ENCODE assay signal across 9 mouse cellular contexts in the genomic region with DNA sequence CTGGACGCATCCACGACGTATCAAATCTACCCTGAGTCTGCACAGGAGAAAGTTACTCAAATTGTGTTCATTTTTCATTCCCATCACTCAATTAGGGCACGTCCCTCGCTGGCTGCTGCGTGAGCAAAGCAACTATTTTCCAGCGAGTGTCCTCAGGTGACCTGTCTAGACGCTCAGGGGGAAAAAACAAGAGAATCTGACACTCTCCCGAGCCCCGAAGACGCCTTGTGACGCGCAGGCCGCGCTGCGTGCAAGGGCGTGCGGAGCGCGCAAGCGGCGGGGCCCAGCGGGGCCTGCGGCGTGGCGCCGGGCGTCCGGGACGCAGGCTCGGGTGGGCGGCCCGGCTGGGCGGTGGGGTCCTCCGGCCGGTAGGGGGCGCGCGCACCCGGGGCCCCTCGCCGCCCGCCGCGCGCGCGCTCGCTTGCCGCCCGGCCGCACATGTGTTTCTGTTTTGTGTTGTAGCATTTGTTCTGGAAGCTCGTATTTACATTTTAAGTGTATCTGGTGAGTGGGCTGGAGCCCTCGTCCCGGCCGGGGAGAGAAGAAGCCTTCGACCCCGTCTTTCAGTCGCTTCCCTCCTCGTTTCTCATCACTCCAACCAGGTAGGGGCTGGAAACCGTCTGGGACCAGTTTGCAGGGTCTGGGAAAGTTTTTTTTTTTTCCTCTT. TPM values are rescaled to one million over a fixed set of nuclear protein-coding genes. Genes with fewer than 3 reads are reported as not detected.
DNase-seq lines count a peak whose midpoint lies in the region; ATAC-seq lines count a peak whose summit lies in the region.
"Had no signal": no experiment of that assay in that cellular context is flagged by ENCODE, and none has a peak within 500 bp of the region (broad histone marks: within the 10 kb centered on the region; RNA-seq: fewer than 3 reads in every experiment).

No protein-coding gene starts in this region.

- intact Hi-C loops in heart, postnatal 25 days (cut with DNase I), result loop anchor here (2.0 kb wide), 1 partner anchor 20 kb away; no protein-coding TSS in a partner anchor

- peak overlapping the region; percentile 90 for H3K27ac ChIP-seq in forebrain, embryonic 15.5 days (replicated peaks)
- peak overlapping the region; percentile 98 for H3K27ac ChIP-seq in lung, embryonic 15.5 days

- under 1% methylated on average over 59 of the region's 61 CpGs for WGBS in forebrain, embryonic 15.5 days
- under 1% methylated on average over 61 of the region's 61 CpGs for WGBS in lung, embryonic 15.5 days

- no peaks in the 10 kb centered on the region for H3K9me3 ChIP-seq in forebrain, embryonic 15.5 days
- H3K9me3 ChIP-seq in lung, embryonic 15.5 days, result no peaks in the 10 kb centered on the region

- peak; percentile 74 for ATAC-seq in forebrain, embryonic 15.5 days (replicated peaks)
- ATAC-seq in lung, embryonic 15.5 days (ENCODE audit: borderline replicate concordance, extremely low read depth, low FRiP score, low TSS enrichment), result peak; percentile 57; the same call in 1 of the 2 replicates
- ATAC-seq in neutrophil, adult 5-6 weeks (ENCODE audit: extremely low read depth, insufficient number of reproducible peaks, low FRiP score, poor library complexity, severe bottlenecking), result peak; percentile 23; the same call in 1 of the 2 replicates

- H3K4me2 ChIP-seq in forebrain, embryonic 15.5 days (replicated peaks), result peak overlapping the region; percentile 89
- H3K4me2 ChIP-seq in lung, embryonic 15.5 days, result peak overlapping the region; percentile 94

- H3K36me3 ChIP-seq in forebrain, embryonic 15.5 days, result peaks cover under 1% of the 10 kb centered on the region; the same call in 1 of the 2 replicates
- peaks cover 9% of the 10 kb centered on the region; the same call in 1 of the 2 replicates for H3K36me3 ChIP-seq in lung, embryonic 15.5 days

- H3K27me3 ChIP-seq in forebrain, embryonic 15.5 days, result peaks cover 16% of the 10 kb centered on the region
- no peaks in the 10 kb centered on the region for H3K27me3 ChIP-seq in lung, embryonic 15.5 days

- H3K9ac ChIP-seq in forebrain, embryonic 15.5 days (replicated peaks), result peak overlapping the region; percentile 78
- H3K9ac ChIP-seq in lung, embryonic 15.5 days, result peak overlapping the region; percentile 90

- H3K4me3 ChIP-seq in forebrain, embryonic 15.5 days, result peak overlapping the region; percentile 69
- peak overlapping the region; percentile 92 for H3K4me3 ChIP-seq in lung, embryonic 15.5 days

- peaks cover 48% of the 10 kb centered on the region for H3K4me1 ChIP-seq in forebrain, embryonic 15.5 days
- H3K4me1 ChIP-seq in lung, embryonic 15.5 days, result peaks cover 37% of the 10 kb centered on the region

- DNase-seq in ES-CJ7 (ENCODE audit: low read depth, low spot score), result peak; percentile 88
- peak; percentile 84 for DNase-seq in cerebellum, adult 11-12 months
- peak; percentile 62 for DNase-seq in heart, postnatal 25 days (ENCODE audit: low spot score)
- peak; percentile 58 to 71 for DNase-seq in layer of hippocampus, adult 8-10 months (ENCODE audit: low spot score in 2 of 2)
- peak; percentile 90 for DNase-seq in testis, postnatal 10 days (ENCODE audit: low spot score)

RNA-seq across cellular contexts. Expression of gene Rcc2, which starts 0.8 kb away (rescaled TPM):
- polyA plus RNA-seq in forebrain, embryonic 15.5 days (2015; fragmentation: Nextera tagmentation; extraction: Ambion mirVana), result 36.1 and 51.2 TPM in 2 replicates
- 10 to 100 TPM; 15.0 to 15.3 TPM for total RNA-seq in heart, postnatal 25 days (2021)
- total RNA-seq in layer of hippocampus, adult 8-10 months (2022), result 10 to 100 TPM; 82.5 to 87.8 (median 85.0) TPM
- polyA plus RNA-seq in lung, embryonic 15.5 days (2015; fragmentation: Nextera tagmentation; extraction: Ambion mirVana), result 58.0 and 58.8 TPM in 2 replicates
- total RNA-seq in neutrophil, adult 5-6 weeks (2017), result 59.2 and 63.5 TPM in 2 replicates

RNA-seq across cellular contexts. Expression of gene Arhgef10l, which starts 35.4 kb away (rescaled TPM):
- polyA plus RNA-seq in forebrain, embryonic 15.5 days (2015; fragmentation: Nextera tagmentation; extraction: Ambion mirVana), result 24.5 and 26.9 TPM in 2 replicates
- 10 to 100 TPM; 62.4 to 63.9 TPM for total RNA-seq in heart, postnatal 25 days (2021)
- total RNA-seq in layer of hippocampus, adult 8-10 months (2022), result 10 to 100 TPM; 44.6 to 55.8 (median 46.7) TPM
- 14.8 and 16.6 TPM in 2 replicates for polyA plus RNA-seq in lung, embryonic 15.5 days (2015; fragmentation: Nextera tagmentation; extraction: Ambion mirVana)
- 3.7 and 4.2 TPM in 2 replicates for total RNA-seq in neutrophil, adult 5-6 weeks (2017)

RNA-seq across cellular contexts. Expression of gene Padi6, which starts 41.3 kb away (rescaled TPM):
- polyA plus RNA-seq in forebrain, embryonic 15.5 days (2015; fragmentation: Nextera tagmentation; extraction: Ambion mirVana), result 0.06 and 0.10 TPM in 2 replicates
- total RNA-seq in heart, postnatal 25 days (2021), result not detected
- not detected for total RNA-seq in layer of hippocampus, adult 8-10 months (2022)
- 0.06 TPM in 1 of 2 replicates, not detected in the other for polyA plus RNA-seq in lung, embryonic 15.5 days (2015; fragmentation: Nextera tagmentation; extraction: Ambion mirVana)
- 0.12 TPM in 1 of 2 replicates, not detected in the other for total RNA-seq in neutrophil, adult 5-6 weeks (2017)
- total RNA-seq: hematopoietic stem cell, adult 5-6 weeks had no signal

Comparison
In these comparisons a context has a peak if more than half of its experiments do, and no peak if none do; other contexts are left out.
1. Peak in every context shown above with its lines: DNase-seq, ATAC-seq, H3K4me3 ChIP-seq and H3K27ac ChIP-seq.
2. ATAC-seq: peak in every context shown above with its lines; median percentile 74 in forebrain, embryonic 15.5 days; 57 in lung, embryonic 15.5 days; 23 in neutrophil, adult 5-6 weeks.